Mouse (Mus musculus): ENCODE data around the gene Calr. TPM values are rescaled to one million over a fixed set of nuclear protein-coding genes. Genes with fewer than 3 reads are reported as not detected.
A peak's percentile ranks its signal among the peaks of the same experiment; 100 is the strongest.
"Not testable (repeated sequence)": the region's sequence is repeated elsewhere in the genome, so short reads cannot be mapped to it uniquely, and the experiment has no call there.

Gene Calr
- polyA plus RNA-seq, 1 experiment, result 116 TPM

DNA sequence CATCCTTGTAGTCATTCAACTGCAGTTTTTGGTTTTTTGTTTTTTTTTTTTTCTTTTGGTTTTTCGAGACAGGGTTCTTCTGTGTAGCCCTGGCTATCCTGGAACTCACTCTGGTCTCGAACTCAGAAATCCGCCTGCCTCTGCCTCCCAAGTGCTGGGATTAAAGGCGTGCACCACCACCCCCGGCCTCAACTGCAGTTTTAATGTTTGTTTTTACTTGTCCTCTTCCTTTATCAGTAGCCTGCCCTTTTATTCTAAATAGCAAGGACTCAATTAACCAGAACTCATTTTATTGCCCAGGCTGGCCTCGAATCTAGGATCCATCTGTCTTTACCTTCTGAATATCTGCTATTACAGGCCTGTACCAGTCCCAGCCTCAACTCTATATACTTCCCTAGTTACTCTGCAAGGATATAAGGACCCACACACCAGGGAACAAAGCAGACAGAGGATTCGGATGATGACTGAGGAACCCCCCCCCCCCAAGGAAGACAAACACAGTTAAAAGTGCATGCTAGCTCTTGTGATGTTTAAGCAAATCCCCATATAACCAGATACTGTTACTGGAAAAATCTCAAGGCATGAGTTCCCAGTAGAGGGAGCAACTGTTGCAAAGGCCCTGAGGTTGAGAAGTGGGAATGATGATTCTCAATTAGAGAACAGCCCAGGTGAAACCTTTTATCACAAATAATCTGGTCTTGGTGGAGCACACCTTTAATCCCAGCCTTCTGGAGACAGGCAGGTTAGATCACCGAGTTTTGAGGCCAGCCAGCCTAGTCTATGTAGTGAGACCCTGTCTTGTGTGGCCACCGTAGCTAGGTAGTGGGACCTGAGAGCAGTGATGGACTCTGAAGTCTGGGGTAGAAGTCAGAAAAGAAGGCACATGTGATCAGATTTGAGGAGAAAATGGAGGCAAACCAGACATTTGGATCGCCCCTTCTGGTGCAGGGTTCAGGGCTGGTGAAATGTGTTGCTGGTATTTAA lies 13.7 kb downstream of the Calr start:
- WGBS, result 37% methylated on average over 10 of the region's 10 CpGs
- DNase-seq (ENCODE audit: low read depth in 1 of 2, low spot score in 2 of 2), result no peak
- H3K27ac ChIP-seq (ENCODE audit: insufficient read depth, low read length), result no peak overlapping the region
- peak overlapping the region; percentile 87 for H3K4me3 ChIP-seq (ENCODE audit: extremely low read depth, insufficient read depth, insufficient read length)
- TF ChIP-seq CTCF (IDR thresholded peaks at IDR 0.05; ENCODE audit: extremely low read depth, insufficient read depth, insufficient read length, insufficient replicate concordance), result no peak
- no peak for TF ChIP-seq POLR2A (IDR thresholded peaks at IDR 0.05; ENCODE audit: low read depth, low read length)
- no peaks in the 10 kb centered on the region for H3K27me3 ChIP-seq (ENCODE audit: control insufficient read depth, insufficient read depth, low read length)
- peaks cover 35% of the 10 kb centered on the region for H3K36me3 ChIP-seq (ENCODE audit: control insufficient read depth, insufficient read depth, low read length)
- H3K4me1 ChIP-seq (ENCODE audit: control insufficient read depth, insufficient read depth, insufficient read length), result no peaks in the 10 kb centered on the region; the same call in 1 of the 2 replicates

DNA sequence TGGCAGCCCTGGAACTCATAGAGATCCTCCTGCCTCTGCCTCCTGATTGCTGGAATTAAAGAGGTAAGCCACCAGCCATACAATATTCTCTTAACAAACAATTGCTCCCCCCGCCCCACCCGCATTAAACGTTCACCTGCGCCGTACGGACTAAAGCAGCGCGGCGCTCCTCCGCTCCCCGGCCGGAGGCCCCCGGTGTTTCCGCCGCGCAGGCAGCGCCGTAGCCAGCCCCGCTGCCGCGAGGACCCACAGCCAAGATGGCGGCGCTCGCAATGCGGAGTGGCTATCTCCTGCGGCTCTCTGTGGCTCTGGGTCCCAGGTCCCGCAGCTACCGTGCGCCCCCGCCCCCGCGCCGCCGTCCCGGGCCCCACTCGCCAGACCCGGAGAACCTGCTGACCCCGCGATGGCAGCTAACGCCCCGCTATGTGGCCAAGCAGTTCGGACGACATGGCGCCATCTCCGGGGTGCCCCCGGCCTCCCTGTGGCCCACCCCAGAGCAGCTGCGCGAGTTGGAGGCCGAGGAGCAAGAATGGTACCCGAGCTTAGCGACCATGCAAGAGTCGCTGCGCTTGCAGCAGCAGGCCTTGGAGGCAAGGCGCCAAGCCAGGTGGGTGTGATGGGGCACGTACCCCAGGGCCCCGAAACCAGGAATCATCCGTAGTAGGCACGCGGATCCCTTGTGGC lies 14.6 kb downstream of the Calr start:
- H3K36me3 ChIP-seq (ENCODE audit: control insufficient read depth, insufficient read depth, low read length), result peaks cover 26% of the 10 kb centered on the region
- peak overlapping the region; percentile 81 for H3K27ac ChIP-seq (ENCODE audit: insufficient read depth, low read length)
- peak overlapping the region; percentile 87 for H3K4me3 ChIP-seq (ENCODE audit: extremely low read depth, insufficient read depth, insufficient read length)
- H3K27me3 ChIP-seq (ENCODE audit: control insufficient read depth, insufficient read depth, low read length), result no peaks in the 10 kb centered on the region
- TF ChIP-seq POLR2A (IDR thresholded peaks at IDR 0.05; ENCODE audit: low read depth, low read length) (peak; percentile 94), CTCF (IDR thresholded peaks at IDR 0.05; ENCODE audit: extremely low read depth, insufficient read depth, insufficient read length, insufficient replicate concordance) (no peak)
- under 1% methylated on average over 59 of the region's 59 CpGs for WGBS
- no peaks in the 10 kb centered on the region; the same call in 1 of the 2 replicates for H3K4me1 ChIP-seq (ENCODE audit: control insufficient read depth, insufficient read depth, insufficient read length)
- peak; percentile 53 to 84 for DNase-seq (ENCODE audit: low read depth in 1 of 2, low spot score in 2 of 2)

DNA sequence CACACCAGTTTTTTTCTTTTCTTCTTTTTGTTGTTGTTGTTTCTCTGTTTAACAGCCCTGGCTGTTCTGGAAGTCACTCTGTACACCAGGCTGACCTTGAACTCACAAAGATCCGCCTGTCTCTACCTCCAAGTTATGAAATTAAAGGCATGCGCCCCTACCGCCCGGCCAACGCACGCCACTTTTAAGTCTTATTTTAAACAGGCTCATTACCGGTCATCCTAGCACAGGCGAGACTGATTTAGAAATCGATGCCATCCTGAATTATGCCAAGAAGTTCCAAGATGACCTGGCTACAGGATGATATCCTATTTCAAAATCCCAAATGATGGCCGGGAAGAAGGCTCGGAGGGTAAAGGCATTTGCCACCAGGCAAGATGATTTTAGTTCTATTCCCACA lies 15.2 kb downstream of the Calr start, which contains the start of gene Gadd45gip1:
Gene Gadd45gip1, plus strand, starts transcription at position 33 of the 400 bp plus-strand sequence.
- Histone ChIP-seq H3K27ac (ENCODE audit: insufficient read depth, low read length) (peak within 1 kb of the TSS; percentile 81), H3K4me1 (ENCODE audit: control insufficient read depth, insufficient read depth, insufficient read length) (no peaks in the 10 kb centered on the region; the same call in 1 of the 2 replicates), H3K36me3 (ENCODE audit: control insufficient read depth, insufficient read depth, low read length) (peaks cover 20% of the 10 kb centered on the region), H3K27me3 (ENCODE audit: control insufficient read depth, insufficient read depth, low read length) (no peaks in the 10 kb centered on the region), H3K4me3 (ENCODE audit: extremely low read depth, insufficient read depth, insufficient read length) (peak within 1 kb of the TSS; percentile 87)
- TF ChIP-seq POLR2A (IDR thresholded peaks at IDR 0.05; ENCODE audit: low read depth, low read length), result no peak
- peak; percentile 12; the same call in 1 of the 2 replicates for TF ChIP-seq CTCF (IDR thresholded peaks at IDR 0.05; ENCODE audit: extremely low read depth, insufficient read depth, insufficient read length, insufficient replicate concordance)
- DNase-seq (ENCODE audit: low read depth in 1 of 2, low spot score in 2 of 2), result peak; percentile 54 to 63
- 15% methylated on average over 11 of the region's 11 CpGs for WGBS

DNA sequence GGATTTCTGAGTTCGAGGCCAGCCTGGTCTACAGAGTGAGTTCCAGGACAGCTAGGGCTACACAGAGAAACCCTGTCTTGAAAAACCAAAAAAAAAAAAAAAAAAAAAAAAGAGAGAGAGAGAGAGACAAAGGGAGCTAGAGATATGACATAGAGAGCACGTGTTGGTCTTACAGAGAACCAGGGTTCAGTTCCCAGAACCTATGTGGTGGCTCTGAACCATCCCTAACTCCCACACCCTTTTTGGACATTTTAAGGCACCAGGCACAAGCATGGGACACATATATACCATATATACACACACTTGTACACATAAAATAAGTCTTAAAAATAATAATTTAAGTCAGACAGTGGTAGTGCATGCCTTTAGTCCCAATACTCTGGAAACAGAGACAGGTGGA lies 20.2 kb downstream of the Calr start:
- not testable (repeated sequence) for H3K27me3 ChIP-seq (ENCODE audit: control insufficient read depth, insufficient read depth, low read length); DNase-seq (ENCODE audit: low read depth in 1 of 2, low spot score in 2 of 2); H3K36me3 ChIP-seq (ENCODE audit: control insufficient read depth, insufficient read depth, low read length); H3K4me3 ChIP-seq (ENCODE audit: extremely low read depth, insufficient read depth, insufficient read length); H3K4me1 ChIP-seq (ENCODE audit: control insufficient read depth, insufficient read depth, insufficient read length)
- H3K27ac ChIP-seq (ENCODE audit: insufficient read depth, low read length), result peak overlapping the region; percentile 77; the same call in 1 of the 2 replicates
- WGBS, result 81% methylated on average over 2 of the region's 2 CpGs

DNA sequence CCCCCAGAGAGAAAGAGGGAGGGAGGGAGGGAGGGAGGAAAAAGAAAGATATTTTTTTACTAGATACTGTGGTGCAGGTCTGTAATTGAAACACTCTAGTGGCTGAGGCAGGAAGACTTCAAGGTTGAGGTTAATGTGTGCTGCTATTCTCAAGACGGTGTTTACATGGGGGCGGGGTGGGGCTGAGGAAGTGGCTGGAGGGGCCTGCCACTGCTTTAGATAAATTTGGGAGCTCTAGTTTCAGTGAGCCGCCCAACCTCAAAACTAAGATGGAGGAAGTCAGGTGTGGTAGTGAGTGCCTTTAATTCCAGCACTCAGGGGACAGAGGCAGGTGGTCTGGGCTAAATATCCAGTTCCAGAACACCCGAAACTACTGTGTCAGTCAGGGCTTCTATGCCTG lies 21.1 kb downstream of the Calr start:
- no peak for TF ChIP-seq CTCF (IDR thresholded peaks at IDR 0.05; ENCODE audit: extremely low read depth, insufficient read depth, insufficient read length, insufficient replicate concordance)
- TF ChIP-seq POLR2A (IDR thresholded peaks at IDR 0.05; ENCODE audit: low read depth, low read length), result no peak
- peak overlapping the region; percentile 77 for H3K27ac ChIP-seq (ENCODE audit: insufficient read depth, low read length)
- peaks cover 10% of the 10 kb centered on the region; the same call in 1 of the 2 replicates for H3K4me1 ChIP-seq (ENCODE audit: control insufficient read depth, insufficient read depth, insufficient read length)
- WGBS, result 15% methylated on average over 4 of the region's 4 CpGs
- DNase-seq (ENCODE audit: low read depth in 1 of 2, low spot score in 2 of 2), result peak in 1 of 2 experiments; percentile 64
- no peaks in the 10 kb centered on the region for H3K27me3 ChIP-seq (ENCODE audit: control insufficient read depth, insufficient read depth, low read length)
- no peak overlapping the region for H3K4me3 ChIP-seq (ENCODE audit: extremely low read depth, insufficient read depth, insufficient read length)
- no peaks in the 10 kb centered on the region for H3K36me3 ChIP-seq (ENCODE audit: control insufficient read depth, insufficient read depth, low read length)

DNA sequence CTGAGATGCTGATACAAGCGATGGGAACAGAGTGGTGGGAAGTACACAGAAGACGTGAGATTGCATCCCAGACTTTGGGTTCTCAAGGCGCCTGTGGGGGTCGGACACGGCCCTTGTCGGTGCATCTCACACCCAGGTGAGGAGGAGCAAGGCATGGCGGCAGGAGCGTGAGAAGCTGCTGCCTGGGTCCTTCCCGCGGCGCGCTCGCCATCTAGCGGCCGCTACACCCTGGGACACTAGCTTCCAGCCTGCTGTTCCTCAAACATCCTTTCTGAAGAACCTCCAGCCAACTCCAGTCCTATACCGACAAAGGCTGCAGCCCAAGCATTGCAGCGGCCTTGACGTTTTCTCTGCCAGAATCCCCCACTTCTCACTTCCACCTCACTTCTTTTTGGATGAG lies 23.1 kb downstream of the Calr start:
- 2% methylated on average over 18 of the region's 18 CpGs for WGBS
- H3K4me3 ChIP-seq (ENCODE audit: extremely low read depth, insufficient read depth, insufficient read length), result no peak overlapping the region
- no peak overlapping the region for H3K27ac ChIP-seq (ENCODE audit: insufficient read depth, low read length)
- no peaks in the 10 kb centered on the region for H3K27me3 ChIP-seq (ENCODE audit: control insufficient read depth, insufficient read depth, low read length)
- TF ChIP-seq POLR2A (IDR thresholded peaks at IDR 0.05; ENCODE audit: low read depth, low read length) (no peak), CTCF (IDR thresholded peaks at IDR 0.05; ENCODE audit: extremely low read depth, insufficient read depth, insufficient read length, insufficient replicate concordance) (peak; percentile 80)
- peak in 1 of 2 experiments; percentile 60 for DNase-seq (ENCODE audit: low read depth in 1 of 2, low spot score in 2 of 2)
- H3K4me1 ChIP-seq (ENCODE audit: control insufficient read depth, insufficient read depth, insufficient read length), result peaks cover 10% of the 10 kb centered on the region; the same call in 1 of the 2 replicates
- no peaks in the 10 kb centered on the region for H3K36me3 ChIP-seq (ENCODE audit: control insufficient read depth, insufficient read depth, low read length)
